Mouse (Mus musculus) midbrain, embryonic 16.5 days (tissue): ENCODE data around the gene Col6a2. TPM values are rescaled to one million over a fixed set of nuclear protein-coding genes. Genes with fewer than 3 reads are reported as not detected.

ENCODE experiments used
- ATAC-seq: fragments of 200-750 bp; cut with Nextera tagmentation; 2 replicates; pipeline ENCODE4 v1.8.0; 2017; ENCODE audit warnings: moderate TSS enrichment
- H3K27ac ChIP-seq: fragments of 300-500 bp; sonication (generic); 2 replicates; pipeline ENCODE4 v1.5.1; 2014; ENCODE audit warnings: mild to moderate bottlenecking, low read length, mixed read lengths
- H3K27me3 ChIP-seq: fragments of 300-500 bp; sonication (generic); 2 replicates; pipeline ENCODE4 v1.6.1; 2014; ENCODE audit warnings: low read depth, low read length, mixed read lengths; ENCODE audit not compliant: control insufficient read depth, insufficient read depth
- H3K36me3 ChIP-seq: fragments of 300-500 bp; sonication (generic); 2 replicates; pipeline ENCODE4 v1.6.1; 2014; ENCODE audit warnings: mild to moderate bottlenecking, low read length, moderate library complexity, mixed read lengths; ENCODE audit not compliant: control insufficient read depth, insufficient read depth
- H3K4me1 ChIP-seq: fragments of 300-500 bp; sonication (generic); 2 replicates; pipeline ENCODE4 v1.6.1; 2014; ENCODE audit warnings: mild to moderate bottlenecking, low read length, mixed read lengths; ENCODE audit not compliant: control insufficient read depth, insufficient read depth
- H3K4me2 ChIP-seq: fragments of 300-500 bp; sonication (generic); 2 replicates; pipeline ENCODE4 v1.6.1; 2014; ENCODE audit warnings: mild to moderate bottlenecking, low read length, mixed read lengths
- H3K4me3 ChIP-seq: fragments of 300-500 bp; sonication (generic); 2 replicates; pipeline ENCODE4 v1.5.1; 2014; ENCODE audit warnings: low read depth, mild to moderate bottlenecking, low read length, moderate library complexity, mixed read lengths
- H3K9ac ChIP-seq: fragments of 300-500 bp; sonication (generic); 2 replicates; pipeline ENCODE4 v1.6.1; 2014; ENCODE audit warnings: low read depth, low read length, mixed read lengths
- H3K9me3 ChIP-seq: fragments of 300-500 bp; sonication (generic); replicated peaks from 2 replicates; pipeline ENCODE4 v1.6.1; 2014; ENCODE audit warnings: mild to moderate bottlenecking, low read length, mixed read lengths; ENCODE audit not compliant: control insufficient read depth, poor library complexity, severe bottlenecking
- WGBS: fragments of 180-500 bp; shearing (Covaris S2); extraction: QIAGEN DNeasy Blood & Tissue Kit; methylation state at CpG from one replicate; pipeline ENCODE4 v1.1.7; 2014; 5-methylcytosine and 5-hydroxymethylcytosine counted together
- polyA plus RNA-seq: library from polyadenylated mRNA; unstranded; fragments of >200 nt; fragmentation: Nextera tagmentation; extraction: Ambion mirVana; gene quantifications from 2 replicates; pipeline ENCODE4 v1.2.1, GENCODE M21; 2015

The Col6a2 gene
- polyA plus RNA-seq, 1 experiment from 2014 or later = 13.9 TPM

- H3K9ac ChIP-seq = no peak overlapping the region
- H3K36me3 ChIP-seq = no peaks in the 10 kb centered on the region
- WGBS = 82% methylated on average over 11 of the region's 11 CpGs
- H3K27me3 ChIP-seq = no peaks in the 10 kb centered on the region
- H3K27ac ChIP-seq = no peak overlapping the region
- H3K4me1 ChIP-seq = no peaks in the 10 kb centered on the region
- no peak overlapping the region for H3K4me3 ChIP-seq
- H3K4me2 ChIP-seq = no peak overlapping the region
- no peaks in the 10 kb centered on the region for H3K9me3 ChIP-seq
- no peak for ATAC-seq
Measured at GRCm38 (mm10) chr10:76653345-76654336, 30.2 kb upstream of the Col6a2 start.

- no peaks in the 10 kb centered on the region for H3K36me3 ChIP-seq
- H3K9ac ChIP-seq = no peak overlapping the region
- ATAC-seq = no peak
- no peak overlapping the region for H3K4me3 ChIP-seq
- H3K4me2 ChIP-seq = no peak overlapping the region
- no peaks in the 10 kb centered on the region for H3K4me1 ChIP-seq
- WGBS = 77% methylated on average over 12 of the region's 12 CpGs
- no peaks in the 10 kb centered on the region for H3K9me3 ChIP-seq
- H3K27me3 ChIP-seq = no peaks in the 10 kb centered on the region
- no peak overlapping the region for H3K27ac ChIP-seq
Measured at GRCm38 (mm10) chr10:76650662-76651342, 27.4 kb upstream of the Col6a2 start.

DNA sequence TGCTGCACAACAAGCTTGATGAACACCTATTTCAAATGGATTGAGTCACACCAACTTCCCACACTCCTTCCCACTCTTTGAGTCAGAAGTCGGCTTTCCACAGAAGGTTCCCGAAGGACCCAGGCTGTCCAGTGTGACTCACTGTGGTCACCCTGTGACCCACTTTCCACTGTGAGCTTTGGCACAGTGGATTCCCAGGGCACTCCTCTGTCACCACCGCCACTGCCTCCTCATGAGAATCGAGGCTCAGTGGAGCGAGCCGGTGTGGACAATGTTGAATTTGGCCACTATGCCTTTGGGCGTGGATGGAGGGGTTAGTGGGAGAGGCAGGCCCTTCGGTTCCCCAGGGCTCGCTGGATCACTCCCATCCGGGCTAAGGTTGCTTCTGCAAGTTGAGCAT is 25.3 kb upstream of the Col6a2 start:
- no peak overlapping the region for H3K9ac ChIP-seq
- H3K36me3 ChIP-seq = no peaks in the 10 kb centered on the region
- no peaks in the 10 kb centered on the region for H3K4me1 ChIP-seq
- H3K27me3 ChIP-seq = no peaks in the 10 kb centered on the region
- ATAC-seq = no peak
- H3K27ac ChIP-seq = no peak overlapping the region
- no peak overlapping the region for H3K4me3 ChIP-seq
- WGBS = 92% methylated on average over 10 of the region's 10 CpGs
- H3K9me3 ChIP-seq = no peaks in the 10 kb centered on the region
- no peak overlapping the region for H3K4me2 ChIP-seq

- Histone ChIP-seq H3K9me3 (no peaks in the 10 kb centered on the region), H3K4me1 (no peaks in the 10 kb centered on the region), H3K27me3 (no peaks in the 10 kb centered on the region), H3K27ac (no peak overlapping the region), H3K9ac (no peak overlapping the region), H3K4me2 (no peak overlapping the region), H3K4me3 (no peak overlapping the region), H3K36me3 (no peaks in the 10 kb centered on the region)
- no peak for ATAC-seq
- 83% methylated on average over 3 of the region's 3 CpGs for WGBS
Measured at GRCm38 (mm10) chr10:76647390-76647789, 24.0 kb upstream of the Col6a2 start.

- H3K9ac ChIP-seq = no peak overlapping the region
- H3K4me1 ChIP-seq = no peaks in the 10 kb centered on the region
- H3K4me3 ChIP-seq = no peak overlapping the region
- H3K4me2 ChIP-seq = no peak overlapping the region
- H3K36me3 ChIP-seq = no peaks in the 10 kb centered on the region
- H3K27ac ChIP-seq = no peak overlapping the region
- WGBS = 89% methylated on average over 4 of the region's 4 CpGs
- no peaks in the 10 kb centered on the region for H3K27me3 ChIP-seq
- no peaks in the 10 kb centered on the region for H3K9me3 ChIP-seq
- ATAC-seq = no peak
Measured at GRCm38 (mm10) chr10:76645686-76646085, 22.3 kb upstream of the Col6a2 start.

GRCm38 (mm10) chr10:76645066-76645465 is 21.6 kb upstream of the Col6a2 start:
- no peak overlapping the region for H3K9ac ChIP-seq
- H3K36me3 ChIP-seq = no peaks in the 10 kb centered on the region
- no peaks in the 10 kb centered on the region for H3K27me3 ChIP-seq
- no peak for ATAC-seq
- no peak overlapping the region for H3K27ac ChIP-seq
- no peak overlapping the region for H3K4me3 ChIP-seq
- H3K9me3 ChIP-seq = no peaks in the 10 kb centered on the region
- no peak overlapping the region for H3K4me2 ChIP-seq
- no peaks in the 10 kb centered on the region for H3K4me1 ChIP-seq

DNA sequence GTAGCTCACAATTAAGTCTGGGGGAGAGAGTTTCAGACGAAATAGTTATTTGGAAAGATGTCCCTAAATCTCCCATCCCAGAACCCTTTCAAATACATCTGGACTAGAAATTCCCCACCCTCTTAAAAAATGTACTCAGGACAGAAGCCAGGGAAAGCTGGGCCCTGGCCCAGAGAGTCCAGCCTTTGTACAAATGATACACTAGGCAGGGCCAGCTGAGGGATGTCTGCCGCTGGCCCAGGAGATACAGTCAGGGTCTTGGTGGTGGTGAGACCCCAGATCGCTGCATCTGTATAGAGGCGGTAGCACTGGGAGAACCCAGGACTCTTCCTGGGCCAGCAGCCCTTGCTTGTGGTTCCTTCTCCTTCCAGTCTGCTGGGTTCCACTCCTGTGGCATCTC is 20.6 kb upstream of the Col6a2 start:
- ATAC-seq = no peak
- Histone ChIP-seq H3K9me3 (no peaks in the 10 kb centered on the region), H3K27me3 (no peaks in the 10 kb centered on the region), H3K4me2 (no peak overlapping the region), H3K4me1 (no peaks in the 10 kb centered on the region), H3K36me3 (no peaks in the 10 kb centered on the region), H3K9ac (no peak overlapping the region), H3K4me3 (no peak overlapping the region), H3K27ac (no peak overlapping the region)
- WGBS = 88% methylated on average over 4 of the region's 4 CpGs

DNA sequence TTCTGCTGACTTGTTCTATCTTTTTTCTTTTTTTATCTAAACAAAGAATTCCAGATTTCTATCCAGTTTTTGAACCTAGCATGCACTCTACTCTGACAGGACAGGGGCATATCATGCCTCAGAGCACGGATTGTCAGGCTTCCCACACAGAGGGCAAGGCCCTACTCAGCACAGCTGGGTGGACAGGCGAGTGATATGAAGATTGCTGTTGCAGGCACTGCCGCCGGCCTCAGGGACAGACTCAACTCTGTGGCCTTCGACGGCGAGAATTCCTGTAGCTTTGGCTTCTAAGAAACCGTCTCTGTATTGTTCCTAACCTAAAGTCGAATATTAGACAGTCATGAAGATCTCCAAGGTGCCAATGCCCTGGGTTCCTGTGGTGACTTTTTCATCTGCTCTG is 20.0 kb upstream of the Col6a2 start:
- H3K27ac ChIP-seq = no peak overlapping the region
- WGBS = 78% methylated on average over 9 of the region's 9 CpGs
- no peaks in the 10 kb centered on the region for H3K36me3 ChIP-seq
- H3K4me1 ChIP-seq = no peaks in the 10 kb centered on the region
- no peaks in the 10 kb centered on the region for H3K27me3 ChIP-seq
- no peak for ATAC-seq
- no peaks in the 10 kb centered on the region for H3K9me3 ChIP-seq
- H3K9ac ChIP-seq = no peak overlapping the region
- H3K4me2 ChIP-seq = no peak overlapping the region
- no peak overlapping the region for H3K4me3 ChIP-seq
